Mouse (Mus musculus) ES-Bruce4 (cell line): Measurements from ENCODE around the gene Adnp.

Experiments used
- CTCF ChIP-seq: IDR thresholded peaks from one replicate; pipeline ENCODE4 v1.8.1; 2011; ENCODE audit warnings: low read depth, low read length
- EP300 ChIP-seq: IDR thresholded peaks from 2 replicates; pipeline ENCODE4 v1.6.1; 2011; ENCODE audit warnings: low read depth, low read length; ENCODE audit not compliant: insufficient read depth
- POLR2A ChIP-seq: IDR thresholded peaks from one replicate; pipeline ENCODE4 v1.8.1; 2011; ENCODE audit warnings: low read length; ENCODE audit not compliant: insufficient read depth

GRCm38 (mm10) chr2:168191856-168192255, 15.1 kb downstream of the Adnp start:
- no peak for TF ChIP-seq POLR2A
- no peak for TF ChIP-seq CTCF
- no peak for TF ChIP-seq EP300
